Mouse (Mus musculus): ENCODE results near the gene Tet3. TPM values are rescaled to one million over a fixed set of nuclear protein-coding genes. Genes with fewer than 3 reads are reported as not detected.

Tet3 gene
- polyA plus RNA-seq, 1 experiment, result 16.6 TPM

GRCm38 (mm10) chr6:83496753-83497710 lies 38.1 kb upstream of the Tet3 start:
- TF ChIP-seq CTCF (IDR thresholded peaks at IDR 0.05; ENCODE audit: extremely low read depth, insufficient read depth, low read length), result no peak
- TF ChIP-seq POLR2A (IDR thresholded peaks at IDR 0.05; ENCODE audit: extremely low read depth, insufficient read depth, low read length), result no peak
- H3K27ac ChIP-seq (ENCODE audit: insufficient read depth, low read length), result no peak overlapping the region
- no peak overlapping the region for H3K4me3 ChIP-seq (ENCODE audit: insufficient read depth, low read length)
- H3K4me1 ChIP-seq (ENCODE audit: control insufficient read depth, insufficient read depth, low read length), result peaks cover 15% of the 10 kb centered on the region

- Histone ChIP-seq H3K4me3 (ENCODE audit: insufficient read depth, low read length) (no peak overlapping the region), H3K4me1 (ENCODE audit: control insufficient read depth, insufficient read depth, low read length) (peaks cover 14% of the 10 kb centered on the region), H3K27ac (ENCODE audit: insufficient read depth, low read length) (no peak overlapping the region)
- TF ChIP-seq POLR2A (IDR thresholded peaks at IDR 0.05; ENCODE audit: extremely low read depth, insufficient read depth, low read length), result no peak
- no peak for TF ChIP-seq CTCF (IDR thresholded peaks at IDR 0.05; ENCODE audit: extremely low read depth, insufficient read depth, low read length)
Observed at GRCm38 (mm10) chr6:83496009-83496752, 37.3 kb upstream of the Tet3 start.

- TF ChIP-seq POLR2A (IDR thresholded peaks at IDR 0.05; ENCODE audit: extremely low read depth, insufficient read depth, low read length), result no peak
- no peak for TF ChIP-seq CTCF (IDR thresholded peaks at IDR 0.05; ENCODE audit: extremely low read depth, insufficient read depth, low read length)
Observed at GRCm38 (mm10) chr6:83490622-83491021, 31.7 kb upstream of the Tet3 start.

GRCm38 (mm10) chr6:83488200-83488599 lies 29.3 kb upstream of the Tet3 start:
- Histone ChIP-seq H3K4me1 (ENCODE audit: control insufficient read depth, insufficient read depth, low read length) (no peaks in the 10 kb centered on the region), H3K4me3 (ENCODE audit: insufficient read depth, low read length) (no peak overlapping the region), H3K27ac (ENCODE audit: insufficient read depth, low read length) (no peak overlapping the region)
- TF ChIP-seq POLR2A (IDR thresholded peaks at IDR 0.05; ENCODE audit: extremely low read depth, insufficient read depth, low read length) (no peak), CTCF (IDR thresholded peaks at IDR 0.05; ENCODE audit: extremely low read depth, insufficient read depth, low read length) (no peak)

More at GRCm38 (mm10) chr6:83490622-83491021, 31.7 kb upstream of the Tet3 start:
- Histone ChIP-seq H3K27ac (ENCODE audit: insufficient read depth, low read length) (no peak overlapping the region), H3K4me3 (ENCODE audit: insufficient read depth, low read length) (no peak overlapping the region), H3K4me1 (ENCODE audit: control insufficient read depth, insufficient read depth, low read length) (no peaks in the 10 kb centered on the region)

GRCm38 (mm10) chr6:83487298-83487697 lies 28.4 kb upstream of the Tet3 start:
- Histone ChIP-seq H3K27ac (ENCODE audit: insufficient read depth, low read length) (no peak overlapping the region), H3K4me1 (ENCODE audit: control insufficient read depth, insufficient read depth, low read length) (no peaks in the 10 kb centered on the region), H3K4me3 (ENCODE audit: insufficient read depth, low read length) (no peak overlapping the region)
- TF ChIP-seq CTCF (IDR thresholded peaks at IDR 0.05; ENCODE audit: extremely low read depth, insufficient read depth, low read length) (no peak), POLR2A (IDR thresholded peaks at IDR 0.05; ENCODE audit: extremely low read depth, insufficient read depth, low read length) (no peak)

GRCm38 (mm10) chr6:83485854-83486253 lies 27.0 kb upstream of the Tet3 start:
- Histone ChIP-seq H3K4me1 (ENCODE audit: control insufficient read depth, insufficient read depth, low read length) (no peaks in the 10 kb centered on the region), H3K27ac (ENCODE audit: insufficient read depth, low read length) (no peak overlapping the region), H3K4me3 (ENCODE audit: insufficient read depth, low read length) (no peak overlapping the region)
- no peak for TF ChIP-seq CTCF (IDR thresholded peaks at IDR 0.05; ENCODE audit: extremely low read depth, insufficient read depth, low read length)
- TF ChIP-seq POLR2A (IDR thresholded peaks at IDR 0.05; ENCODE audit: extremely low read depth, insufficient read depth, low read length), result no peak

GRCm38 (mm10) chr6:83483776-83484175 lies 24.9 kb upstream of the Tet3 start:
- TF ChIP-seq CTCF (IDR thresholded peaks at IDR 0.05; ENCODE audit: extremely low read depth, insufficient read depth, low read length), result no peak
- no peak for TF ChIP-seq POLR2A (IDR thresholded peaks at IDR 0.05; ENCODE audit: extremely low read depth, insufficient read depth, low read length)
- no peak overlapping the region for H3K4me3 ChIP-seq (ENCODE audit: insufficient read depth, low read length)
- no peak overlapping the region for H3K27ac ChIP-seq (ENCODE audit: insufficient read depth, low read length)
- H3K4me1 ChIP-seq (ENCODE audit: control insufficient read depth, insufficient read depth, low read length), result no peaks in the 10 kb centered on the region

GRCm38 (mm10) chr6:83482418-83483085 lies 23.7 kb upstream of the Tet3 start:
- Histone ChIP-seq H3K4me3 (ENCODE audit: insufficient read depth, low read length) (no peak overlapping the region), H3K27ac (ENCODE audit: insufficient read depth, low read length) (no peak overlapping the region), H3K4me1 (ENCODE audit: control insufficient read depth, insufficient read depth, low read length) (no peaks in the 10 kb centered on the region)
- no peak for TF ChIP-seq CTCF (IDR thresholded peaks at IDR 0.05; ENCODE audit: extremely low read depth, insufficient read depth, low read length)
- TF ChIP-seq POLR2A (IDR thresholded peaks at IDR 0.05; ENCODE audit: extremely low read depth, insufficient read depth, low read length), result no peak

- H3K4me3 ChIP-seq (ENCODE audit: insufficient read depth, low read length), result no peak overlapping the region
- no peak overlapping the region for H3K27ac ChIP-seq (ENCODE audit: insufficient read depth, low read length)
- TF ChIP-seq POLR2A (IDR thresholded peaks at IDR 0.05; ENCODE audit: extremely low read depth, insufficient read depth, low read length), result no peak
- no peak for TF ChIP-seq CTCF (IDR thresholded peaks at IDR 0.05; ENCODE audit: extremely low read depth, insufficient read depth, low read length)
- H3K4me1 ChIP-seq (ENCODE audit: control insufficient read depth, insufficient read depth, low read length), result no peaks in the 10 kb centered on the region
Observed at GRCm38 (mm10) chr6:83480019-83480655, 21.3 kb upstream of the Tet3 start.

Data from cortical plate, adult 2 months (tissue).